Mouse (Mus musculus): ENCODE results near the gene 1700020N01Rik. TPM values are rescaled to one million over a fixed set of nuclear protein-coding genes. Genes with fewer than 3 reads are reported as not detected.

1700020N01Rik gene
- polyA plus RNA-seq, 2 experiments: not detected

DNA sequence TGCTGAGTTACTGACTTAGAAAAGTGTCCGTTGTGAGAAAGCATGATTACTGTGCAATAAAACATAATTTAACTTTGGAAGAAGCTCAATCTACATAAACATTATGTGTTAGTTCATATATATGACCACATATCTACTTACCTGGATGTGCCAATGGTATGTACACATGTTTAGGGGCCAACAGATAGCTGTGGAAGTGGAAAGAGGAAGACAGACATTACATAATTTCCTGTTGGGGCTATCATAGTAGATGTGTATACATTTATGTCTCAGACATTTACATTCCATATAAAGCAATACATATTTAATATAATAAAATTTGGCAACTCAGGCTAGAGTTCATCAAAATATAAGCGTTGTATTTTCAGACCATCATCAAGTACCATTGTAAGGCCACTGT is 29.5 kb upstream of the 1700020N01Rik start:
- TF ChIP-seq EP300 (IDR thresholded peaks at IDR 0.05; ENCODE audit: low read depth): no peak
- no peak for TF ChIP-seq CTCF (IDR thresholded peaks at IDR 0.05; ENCODE audit: low read depth)
- DNase-seq (ENCODE audit: low read depth in 3 of 3, low spot score in 3 of 3) (no peak), ATAC-seq (ENCODE audit: insufficient read depth) (no peak)
- WGBS (ENCODE audit: insufficient replicate concordance): 73% methylated on average over 2 of the region's 2 CpGs
- H3K27ac ChIP-seq: no peak overlapping the region
- no peak overlapping the region for H3K4me2 ChIP-seq (ENCODE audit: low read depth)
- H3K9ac ChIP-seq (replicated peaks): no peak overlapping the region
- H3K9me3 ChIP-seq (ENCODE audit: control insufficient read depth, low read length): no peaks in the 10 kb centered on the region
- H3K27me3 ChIP-seq (ENCODE audit: control insufficient read depth, insufficient read depth, low read length): no peaks in the 10 kb centered on the region
- H3K4me3 ChIP-seq (ENCODE audit: insufficient read depth in 1 of 2, low read depth in 2 of 2, low read length in 2 of 2): no peak overlapping the region
- no peaks in the 10 kb centered on the region for H3K36me3 ChIP-seq (replicated peaks; ENCODE audit: control insufficient read depth, insufficient read depth, low read depth)
- no peaks in the 10 kb centered on the region; a peak in 1 of 4 replicates for H3K4me1 ChIP-seq (replicated peaks; ENCODE audit: control insufficient read depth in 2 of 2, insufficient read depth in 2 of 2, low read length in 1 of 2)

DNA sequence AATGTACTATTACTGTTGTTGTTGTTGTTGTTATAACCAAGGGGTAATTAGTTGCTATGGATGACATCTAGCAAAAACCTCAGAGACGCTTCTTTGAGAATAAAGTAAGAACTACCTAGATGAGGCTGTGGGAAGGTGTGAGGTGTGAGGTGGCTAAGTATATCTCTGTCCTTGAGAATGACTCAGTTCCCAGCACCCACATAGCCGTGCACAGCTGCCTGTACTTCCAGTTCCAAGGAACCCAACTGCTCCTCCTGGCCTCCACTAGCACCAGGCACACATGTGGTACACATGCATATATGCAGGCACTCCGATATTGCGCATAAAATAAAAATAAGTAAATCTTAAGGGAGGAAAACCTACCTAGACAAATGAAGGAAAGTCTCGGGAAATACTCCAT is 28.8 kb upstream of the 1700020N01Rik start:
- no peak overlapping the region for H3K4me2 ChIP-seq (ENCODE audit: low read depth)
- WGBS (ENCODE audit: insufficient replicate concordance): 69% methylated on average over 5 of the region's 5 CpGs
- no peaks in the 10 kb centered on the region for H3K36me3 ChIP-seq (replicated peaks; ENCODE audit: control insufficient read depth, insufficient read depth, low read depth)
- H3K27me3 ChIP-seq (ENCODE audit: control insufficient read depth, insufficient read depth, low read length): no peaks in the 10 kb centered on the region
- H3K27ac ChIP-seq: no peak overlapping the region
- H3K9ac ChIP-seq (replicated peaks): no peak overlapping the region
- H3K9me3 ChIP-seq (ENCODE audit: control insufficient read depth, low read length): no peaks in the 10 kb centered on the region
- TF ChIP-seq CTCF (IDR thresholded peaks at IDR 0.05; ENCODE audit: low read depth) (no peak), EP300 (IDR thresholded peaks at IDR 0.05; ENCODE audit: low read depth) (no peak)
- DNase-seq (ENCODE audit: low read depth in 3 of 3, low spot score in 3 of 3) (no peak), ATAC-seq (ENCODE audit: insufficient read depth) (no peak)
- no peak overlapping the region for H3K4me3 ChIP-seq (ENCODE audit: insufficient read depth in 1 of 2, low read depth in 2 of 2, low read length in 2 of 2)
- H3K4me1 ChIP-seq (replicated peaks; ENCODE audit: control insufficient read depth in 2 of 2, insufficient read depth in 2 of 2, low read length in 1 of 2): no peaks in the 10 kb centered on the region; a peak in 1 of 4 replicates

DNA sequence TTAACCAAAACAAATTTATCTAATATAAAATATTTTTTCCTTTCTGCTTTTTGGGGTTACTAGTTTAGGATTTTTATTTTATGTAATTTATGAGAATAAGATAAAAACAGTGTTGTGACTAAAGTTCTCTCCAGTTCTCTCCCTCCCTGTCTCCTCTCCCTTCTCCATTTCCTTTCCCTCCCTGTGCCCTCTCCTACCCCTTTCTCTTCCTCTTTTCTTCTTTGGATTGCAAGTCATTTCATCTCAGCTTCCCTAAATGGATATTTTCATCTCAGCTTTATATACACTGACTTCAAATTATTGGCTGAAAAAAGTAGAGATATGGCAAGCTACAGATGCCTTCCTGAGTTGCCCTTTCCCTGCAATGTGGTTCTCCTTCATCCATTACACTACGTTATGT is 26.9 kb upstream of the 1700020N01Rik start:
- 68% methylated on average over 1 of the region's 1 CpGs for WGBS (ENCODE audit: insufficient replicate concordance)
- DNase-seq (ENCODE audit: low read depth in 3 of 3, low spot score in 3 of 3) (no peak), ATAC-seq (ENCODE audit: insufficient read depth) (no peak)
- Histone ChIP-seq H3K9ac (replicated peaks) (no peak overlapping the region), H3K27me3 (ENCODE audit: control insufficient read depth, insufficient read depth, low read length) (no peaks in the 10 kb centered on the region), H3K4me2 (ENCODE audit: low read depth) (no peak overlapping the region), H3K9me3 (ENCODE audit: control insufficient read depth, low read length) (no peaks in the 10 kb centered on the region), H3K27ac (no peak overlapping the region), H3K4me1 (replicated peaks; ENCODE audit: control insufficient read depth in 2 of 2, insufficient read depth in 2 of 2, low read length in 1 of 2) (no peaks in the 10 kb centered on the region; a peak in 1 of 4 replicates), H3K36me3 (replicated peaks; ENCODE audit: control insufficient read depth, insufficient read depth, low read depth) (no peaks in the 10 kb centered on the region), H3K4me3 (ENCODE audit: insufficient read depth in 1 of 2, low read depth in 2 of 2, low read length in 2 of 2) (no peak overlapping the region)
- TF ChIP-seq EP300 (IDR thresholded peaks at IDR 0.05; ENCODE audit: low read depth) (no peak), CTCF (IDR thresholded peaks at IDR 0.05; ENCODE audit: low read depth) (no peak)

DNA sequence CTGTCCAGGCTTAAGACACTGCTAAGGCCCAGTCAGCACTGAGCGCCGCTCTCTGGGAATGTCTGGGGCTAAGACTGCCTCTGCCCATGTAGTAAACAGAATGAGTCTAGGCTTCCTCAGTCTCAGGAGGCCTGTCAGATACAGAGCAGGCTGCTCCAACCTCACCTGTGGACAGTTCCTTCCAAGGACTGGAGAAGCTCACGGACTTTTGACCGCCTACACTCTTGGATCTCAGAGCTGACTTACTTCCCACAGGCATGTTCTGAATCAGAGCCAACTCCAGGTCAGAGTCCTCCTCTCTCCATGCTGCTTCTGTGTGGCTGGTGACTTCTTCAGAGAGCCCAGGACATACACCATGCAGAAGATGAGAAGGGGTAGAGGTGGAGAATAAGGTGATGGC is 21.3 kb upstream of the 1700020N01Rik start:
- no peak overlapping the region for H3K27ac ChIP-seq
- no peak for ATAC-seq (ENCODE audit: insufficient read depth)
- WGBS (ENCODE audit: insufficient replicate concordance): 73% methylated on average over 4 of the region's 4 CpGs

DNA sequence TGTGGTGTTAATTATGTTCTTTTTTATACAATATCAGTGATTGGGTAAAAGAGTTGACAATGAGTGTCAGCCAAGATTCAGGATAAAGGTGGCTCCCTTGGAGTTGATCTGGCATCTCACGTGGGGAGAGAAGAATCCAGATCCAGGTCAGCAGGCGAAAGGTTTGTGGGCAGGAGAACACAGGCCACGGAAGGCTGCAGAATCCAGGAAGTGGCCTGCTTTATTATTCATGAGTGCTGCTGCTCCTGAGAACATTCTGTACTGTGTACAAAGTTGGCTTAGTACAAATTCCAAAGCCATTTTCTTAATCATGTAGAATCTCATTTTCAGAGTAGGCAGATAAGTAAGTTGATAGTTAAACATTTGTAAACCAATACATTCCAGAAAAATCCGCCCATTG is 19.2 kb upstream of the 1700020N01Rik start:
- H3K27ac ChIP-seq: no peak overlapping the region
- H3K9me3 ChIP-seq (ENCODE audit: control insufficient read depth, low read length): no peaks in the 10 kb centered on the region

More for the DNA sequence above, 21.3 kb upstream of the 1700020N01Rik start:
- Histone ChIP-seq H3K4me1 (replicated peaks; ENCODE audit: control insufficient read depth in 2 of 2, insufficient read depth in 2 of 2, low read length in 1 of 2) (no peaks in the 10 kb centered on the region), H3K9me3 (ENCODE audit: control insufficient read depth, low read length) (no peaks in the 10 kb centered on the region), H3K27me3 (ENCODE audit: control insufficient read depth, insufficient read depth, low read length) (no peaks in the 10 kb centered on the region), H3K4me2 (ENCODE audit: low read depth) (no peak overlapping the region), H3K4me3 (ENCODE audit: insufficient read depth in 1 of 2, low read depth in 2 of 2, low read length in 2 of 2) (no peak overlapping the region), H3K9ac (replicated peaks) (no peak overlapping the region), H3K36me3 (replicated peaks; ENCODE audit: control insufficient read depth, insufficient read depth, low read depth) (no peaks in the 10 kb centered on the region)
- no peak for TF ChIP-seq CTCF (IDR thresholded peaks at IDR 0.05; ENCODE audit: low read depth)
- no peak for TF ChIP-seq EP300 (IDR thresholded peaks at IDR 0.05; ENCODE audit: low read depth)
- DNase-seq (ENCODE audit: low read depth in 3 of 3, low spot score in 3 of 3): no peak

More for the DNA sequence above, 19.2 kb upstream of the 1700020N01Rik start:
- H3K4me2 ChIP-seq (ENCODE audit: low read depth): no peak overlapping the region
- DNase-seq (ENCODE audit: low read depth in 3 of 3, low spot score in 3 of 3): no peak
- no peaks in the 10 kb centered on the region for H3K4me1 ChIP-seq (replicated peaks; ENCODE audit: control insufficient read depth in 2 of 2, insufficient read depth in 2 of 2, low read length in 1 of 2)
- no peak overlapping the region for H3K4me3 ChIP-seq (ENCODE audit: insufficient read depth in 1 of 2, low read depth in 2 of 2, low read length in 2 of 2)
- no peak for TF ChIP-seq CTCF (IDR thresholded peaks at IDR 0.05; ENCODE audit: low read depth)
- TF ChIP-seq EP300 (IDR thresholded peaks at IDR 0.05; ENCODE audit: low read depth): no peak
- no peaks in the 10 kb centered on the region for H3K27me3 ChIP-seq (ENCODE audit: control insufficient read depth, insufficient read depth, low read length)
- H3K9ac ChIP-seq (replicated peaks): no peak overlapping the region
- H3K36me3 ChIP-seq (replicated peaks; ENCODE audit: control insufficient read depth, insufficient read depth, low read depth): no peaks in the 10 kb centered on the region
- ATAC-seq (ENCODE audit: insufficient read depth): no peak
- 57% methylated on average over 4 of the region's 4 CpGs for WGBS (ENCODE audit: insufficient replicate concordance)

Data from liver, embryonic 14.5 days (tissue).